Mouse (Mus musculus) CD4-positive, CD25-positive, alpha-beta regulatory T cell, adult 2 months (primary cell): Measurements from ENCODE around the gene Pdzd3.
"Not testable (repeated sequence)": the region's sequence is repeated elsewhere in the genome, so short reads cannot be mapped to it uniquely, and the experiment has no call there.

Experiments
- DNase-seq: peaks from one replicate; pipeline ENCODE4 v3.0.0-alpha.2; 2012; ENCODE audit warnings: low read depth, low spot score

Pdzd3 gene

DNA sequence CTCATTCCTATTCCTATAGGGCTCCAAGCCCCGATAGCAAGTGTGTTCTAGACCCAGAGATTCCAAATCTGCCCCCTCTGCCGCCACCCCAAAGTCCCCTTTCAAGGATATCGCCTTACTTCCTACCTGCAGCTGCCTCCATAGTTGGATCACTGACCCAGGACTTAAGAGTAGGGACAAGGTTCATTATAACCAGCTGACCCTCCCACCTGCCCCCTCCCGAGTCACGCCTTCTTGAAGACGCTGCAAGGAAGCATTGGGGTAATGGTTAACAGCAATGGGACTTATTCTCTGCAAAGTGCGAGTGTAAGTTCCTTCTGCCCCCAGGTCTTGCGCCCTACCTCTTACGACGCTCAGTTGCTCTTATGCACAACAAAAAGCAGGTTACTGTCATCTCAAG lies at the start of gene Pdzd3:
Gene Pdzd3 (minus strand): TSS at position 158 of the 400 bp plus-strand sequence.
- no peak for DNase-seq

DNA sequence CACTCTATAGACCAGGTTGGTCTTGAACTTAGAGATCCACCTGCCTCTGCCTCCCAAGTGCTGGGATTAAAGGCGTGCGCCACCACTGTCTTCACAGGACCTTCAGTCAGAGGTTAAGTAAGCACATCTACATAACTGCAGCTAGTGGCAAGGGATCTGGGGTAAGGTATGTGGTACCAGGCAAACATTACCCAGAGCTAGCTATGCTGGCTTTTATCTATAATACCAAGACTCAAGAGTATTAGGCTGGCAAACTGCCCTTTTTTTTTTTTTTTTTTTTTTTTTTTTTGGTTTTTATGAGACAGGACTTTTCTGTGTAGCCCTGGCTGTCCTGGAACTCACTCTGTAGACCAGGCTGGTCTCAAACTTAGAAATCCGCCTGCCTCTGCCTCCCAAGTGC lies 48.7 kb upstream of the Pdzd3 start:
- not testable (repeated sequence) for DNase-seq

DNA sequence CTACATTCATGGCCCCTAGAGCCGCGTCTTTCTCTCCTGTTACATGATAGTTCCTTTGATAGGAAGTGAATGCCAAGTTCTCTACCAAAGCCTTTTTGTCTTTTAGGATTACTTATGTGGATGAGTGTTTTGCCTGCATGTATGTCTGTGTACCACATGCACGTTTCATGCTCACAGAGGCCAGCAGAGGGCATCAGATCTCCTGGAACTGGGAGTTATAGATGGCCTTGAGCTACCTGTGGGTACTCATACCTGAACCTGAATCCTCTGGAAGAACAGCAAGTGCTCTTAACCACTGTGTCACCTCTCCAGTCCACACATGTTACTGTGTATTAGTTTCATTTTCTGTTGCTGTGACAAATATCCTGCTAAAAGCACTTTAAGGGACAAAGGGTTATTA lies 41.2 kb upstream of the Pdzd3 start:
- DNase-seq = peak; percentile 80

DNA sequence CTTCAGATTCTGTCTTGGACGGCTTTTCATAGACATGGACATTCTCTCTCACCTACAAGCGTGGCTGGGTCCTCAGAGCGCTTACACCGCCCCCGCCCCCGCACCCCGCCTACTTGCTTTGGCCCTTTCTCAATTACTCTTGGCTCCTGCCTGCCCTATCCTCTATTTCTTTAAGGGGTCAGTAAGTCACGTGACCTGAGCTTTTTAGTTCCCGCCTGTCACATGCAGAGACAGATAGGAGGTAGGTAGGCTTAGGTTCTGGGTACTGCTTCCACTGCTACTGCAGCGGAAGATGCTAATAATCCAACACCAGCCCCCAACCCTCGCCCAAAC lies 37.7 kb upstream of the Pdzd3 start:
- no peak for DNase-seq

DNA sequence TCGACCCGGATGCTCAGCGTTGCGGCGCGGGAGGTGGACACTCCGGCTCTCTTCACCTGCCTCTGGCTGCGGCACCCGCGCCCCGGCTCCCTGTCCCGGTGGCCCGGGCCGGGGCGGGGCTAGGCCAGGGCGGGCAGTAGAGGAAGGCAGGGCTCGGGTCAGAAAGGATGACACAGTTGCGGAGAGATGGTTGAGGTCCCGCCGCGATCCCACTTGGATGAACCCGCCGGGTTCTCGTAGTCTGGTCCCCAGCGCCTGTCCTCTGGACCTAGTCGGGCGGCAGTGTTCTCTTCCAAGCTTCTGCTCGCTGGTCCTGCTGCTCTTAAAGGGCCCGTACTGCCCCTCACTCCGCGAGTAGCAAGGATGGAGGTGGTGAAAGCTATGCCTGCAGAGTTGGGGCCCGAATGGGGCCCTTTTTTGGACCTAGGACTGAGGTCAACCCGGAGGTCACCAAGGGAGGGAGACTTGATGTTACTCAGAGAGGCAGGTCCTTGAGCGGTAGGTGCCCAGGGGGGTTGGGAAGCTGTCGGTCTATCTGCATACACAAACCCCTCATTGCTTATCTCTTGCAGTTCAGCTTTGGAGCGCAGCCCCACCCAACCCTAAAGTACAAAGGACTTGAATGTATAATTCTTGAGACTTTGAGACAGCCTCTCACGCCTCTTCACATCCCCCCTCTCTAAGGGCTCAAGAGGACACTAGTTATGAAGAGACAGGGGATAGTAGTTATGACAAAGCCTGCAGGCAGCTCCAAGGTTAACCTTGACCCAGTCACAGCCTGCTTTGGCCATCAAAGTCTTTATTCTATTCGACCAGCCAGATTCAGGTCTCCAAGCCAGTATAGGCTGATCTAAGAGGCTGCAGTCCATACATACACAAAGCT lies 37.0 kb upstream of the Pdzd3 start, which contains the start of gene Abcg4:
Gene Abcg4 (minus strand): TSS at position 540 of the 883 bp plus-strand sequence.
- DNase-seq = peak; percentile 41

DNA sequence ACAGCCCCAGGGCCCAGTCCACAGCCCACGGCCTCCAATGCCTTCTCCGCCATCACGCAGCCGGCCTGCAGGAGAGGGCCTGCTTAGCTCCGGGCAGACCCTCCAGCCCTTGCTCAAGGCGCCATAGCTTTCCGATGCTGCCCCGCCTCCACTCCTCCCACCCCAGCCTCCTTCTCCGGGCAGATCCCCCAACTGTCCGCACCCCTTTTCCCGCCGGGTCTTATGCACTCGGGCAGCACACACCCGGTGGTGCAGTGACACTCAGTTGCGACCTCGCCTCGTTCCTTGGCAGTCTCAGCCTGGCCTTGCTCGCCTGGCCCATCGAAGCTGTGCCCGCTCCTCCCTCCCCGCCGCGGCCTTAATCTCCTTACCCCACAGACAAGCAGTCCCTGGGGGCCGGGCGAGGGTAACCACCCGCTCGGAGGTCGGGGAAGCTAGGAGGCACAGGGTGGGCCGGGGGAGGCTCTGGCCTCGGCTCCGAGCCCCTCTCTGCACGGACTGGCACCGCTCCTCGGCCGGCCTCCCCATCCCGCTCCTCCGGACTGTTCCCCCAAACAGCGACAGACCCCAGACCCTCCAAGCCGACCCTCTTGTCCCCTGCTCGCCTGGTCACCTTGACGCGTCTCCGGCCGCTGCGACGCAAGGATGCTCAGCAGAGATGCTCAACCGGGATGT lies 36.3 kb upstream of the Pdzd3 start:
- peak; percentile 34 for DNase-seq

DNA sequence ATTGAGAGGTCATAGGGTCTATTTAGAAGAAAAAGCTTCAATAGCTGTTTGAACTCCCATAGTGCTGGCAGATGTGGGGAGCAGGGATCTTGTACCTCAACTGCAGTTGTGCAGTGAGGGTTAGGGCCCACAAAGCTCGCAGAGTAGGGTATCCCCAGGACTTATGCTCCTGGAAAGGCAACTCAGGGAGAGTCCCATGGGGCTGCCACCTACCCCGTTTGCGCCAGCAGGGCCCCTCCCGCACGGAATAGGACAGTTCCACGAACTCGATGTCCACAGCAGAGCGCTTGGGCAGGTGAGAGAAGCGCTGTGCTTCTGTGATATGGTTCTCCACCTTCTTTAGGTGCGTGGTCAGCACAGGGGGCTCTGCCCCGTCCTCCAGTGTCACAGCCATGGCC lies 35.7 kb upstream of the Pdzd3 start:
- no peak for DNase-seq

DNA sequence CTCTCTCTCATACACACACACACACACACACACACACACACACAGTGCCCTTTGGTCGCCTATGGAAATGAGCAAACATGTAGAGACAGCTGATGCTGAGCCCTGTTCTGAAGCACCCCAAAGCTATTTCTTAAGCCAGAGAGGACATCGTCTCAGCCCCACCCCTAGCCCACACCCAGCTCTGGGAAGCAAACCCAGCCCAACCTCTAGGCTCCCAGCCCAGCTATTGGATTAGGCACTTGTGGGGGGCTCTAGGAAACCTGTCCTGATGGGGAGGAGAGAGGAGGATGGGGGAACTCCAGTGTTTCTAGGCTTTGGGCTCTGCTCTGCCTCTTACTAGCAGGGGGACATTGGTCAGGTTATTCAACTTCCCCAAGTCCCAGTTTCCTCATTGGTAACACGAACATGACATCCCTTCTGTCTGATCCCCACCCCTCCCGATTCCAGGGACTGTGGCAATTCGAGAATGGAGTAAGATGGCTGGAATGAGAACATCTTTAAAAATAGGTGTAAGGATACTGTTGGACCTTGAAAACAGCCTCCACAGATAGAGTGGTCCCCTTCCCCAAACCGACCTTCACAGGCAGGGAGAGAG lies 35.1 kb upstream of the Pdzd3 start:
- DNase-seq = no peak

DNA sequence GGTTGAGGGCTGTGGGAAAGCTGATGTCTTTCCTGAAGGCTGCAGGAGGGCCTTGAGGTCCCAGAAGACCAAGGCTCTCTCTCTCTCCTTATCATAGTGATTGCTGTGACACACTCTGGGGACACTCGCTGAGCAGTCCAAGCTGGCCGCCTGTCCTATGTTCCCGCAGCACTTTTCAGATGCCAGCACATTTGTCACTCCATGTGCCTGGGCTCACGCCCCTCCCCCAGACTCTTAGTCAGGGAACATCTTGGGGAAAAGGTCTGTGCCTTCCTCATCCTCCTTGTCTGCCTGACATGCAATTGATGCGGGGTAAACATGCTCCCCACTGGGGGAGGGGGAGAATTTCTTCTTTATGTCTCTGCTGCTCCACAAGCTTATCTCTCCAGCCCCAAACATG lies 31.9 kb upstream of the Pdzd3 start:
- no peak for DNase-seq

DNA sequence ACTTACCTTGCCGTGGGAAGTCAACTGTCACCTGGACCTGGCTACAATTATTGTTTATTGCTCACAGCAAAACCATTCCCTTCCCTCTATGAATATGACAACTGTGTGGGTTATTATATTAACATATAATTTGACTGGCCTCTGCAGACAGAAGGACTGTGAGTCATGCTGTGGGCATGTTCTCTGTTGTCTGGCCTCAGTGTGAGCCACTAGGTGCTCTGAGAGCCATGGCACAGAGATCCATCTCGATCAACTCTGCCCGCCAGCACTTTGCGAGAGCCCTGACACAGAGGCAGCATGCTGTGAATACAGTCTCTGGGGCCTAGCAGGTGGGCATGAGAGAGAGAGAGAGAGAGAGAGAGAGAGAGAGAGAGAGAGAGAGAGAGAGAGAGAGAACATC lies 18.7 kb upstream of the Pdzd3 start:
- DNase-seq = no peak

DNA sequence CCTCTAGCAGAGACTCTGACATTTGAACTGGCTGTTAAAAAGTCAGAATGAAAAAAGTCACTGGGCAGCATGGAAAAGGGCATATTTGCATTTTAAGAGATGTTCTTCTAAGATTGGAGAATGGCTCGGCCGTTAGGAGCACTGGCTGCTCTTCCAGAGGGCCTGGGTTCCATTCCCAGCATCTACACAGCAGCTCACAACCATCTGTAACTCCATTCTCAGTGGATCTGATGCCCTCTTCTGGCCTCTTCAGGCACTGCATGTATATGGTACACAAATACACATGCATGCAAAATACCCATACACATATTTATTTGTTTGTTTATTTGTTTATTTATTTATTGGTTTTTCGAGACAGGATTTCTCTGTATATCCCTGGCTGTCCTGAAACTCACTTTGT lies 17.8 kb upstream of the Pdzd3 start:
- peak; percentile 81 for DNase-seq

DNA sequence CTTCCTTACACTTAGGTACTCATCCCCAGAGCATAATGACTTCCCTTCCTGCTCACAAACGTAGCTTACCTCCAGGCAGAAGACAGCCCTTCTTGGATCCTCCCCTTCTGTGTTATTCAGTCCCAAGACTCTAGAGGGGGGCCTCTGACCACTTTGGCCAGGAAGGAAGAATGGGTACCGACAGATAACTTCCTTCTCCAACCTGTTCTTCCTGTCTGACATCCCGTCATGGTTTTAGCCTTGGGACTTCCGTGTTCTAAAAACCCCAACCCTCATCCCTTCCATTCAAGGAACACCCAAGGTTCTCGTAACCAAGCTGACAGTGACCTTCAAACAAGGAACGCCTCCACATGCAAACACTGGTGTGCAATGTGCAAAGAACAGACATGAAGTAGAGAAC lies 17.2 kb upstream of the Pdzd3 start, which contains the start of gene Nlrx1:
Gene Nlrx1 (minus strand): TSS at position 168 of the 400 bp plus-strand sequence.
- DNase-seq = no peak

DNA sequence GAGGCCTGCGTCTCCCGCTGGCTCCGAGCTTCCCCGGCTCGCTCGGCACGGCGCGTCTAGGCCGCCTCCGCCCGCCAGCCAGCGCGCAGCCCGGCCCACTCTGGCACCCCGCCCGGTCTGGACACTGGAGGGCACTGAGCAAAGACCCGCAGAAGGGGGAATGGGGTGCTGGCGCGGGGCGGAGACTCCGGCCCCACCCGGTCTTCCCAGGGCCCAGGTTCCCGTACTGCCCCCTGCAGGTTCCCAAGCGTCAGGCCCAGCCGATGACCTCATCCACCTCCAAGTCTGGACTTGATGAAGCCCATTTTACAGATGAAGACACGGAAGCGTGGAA lies 16.7 kb upstream of the Pdzd3 start:
- DNase-seq = peak; percentile 94

DNA sequence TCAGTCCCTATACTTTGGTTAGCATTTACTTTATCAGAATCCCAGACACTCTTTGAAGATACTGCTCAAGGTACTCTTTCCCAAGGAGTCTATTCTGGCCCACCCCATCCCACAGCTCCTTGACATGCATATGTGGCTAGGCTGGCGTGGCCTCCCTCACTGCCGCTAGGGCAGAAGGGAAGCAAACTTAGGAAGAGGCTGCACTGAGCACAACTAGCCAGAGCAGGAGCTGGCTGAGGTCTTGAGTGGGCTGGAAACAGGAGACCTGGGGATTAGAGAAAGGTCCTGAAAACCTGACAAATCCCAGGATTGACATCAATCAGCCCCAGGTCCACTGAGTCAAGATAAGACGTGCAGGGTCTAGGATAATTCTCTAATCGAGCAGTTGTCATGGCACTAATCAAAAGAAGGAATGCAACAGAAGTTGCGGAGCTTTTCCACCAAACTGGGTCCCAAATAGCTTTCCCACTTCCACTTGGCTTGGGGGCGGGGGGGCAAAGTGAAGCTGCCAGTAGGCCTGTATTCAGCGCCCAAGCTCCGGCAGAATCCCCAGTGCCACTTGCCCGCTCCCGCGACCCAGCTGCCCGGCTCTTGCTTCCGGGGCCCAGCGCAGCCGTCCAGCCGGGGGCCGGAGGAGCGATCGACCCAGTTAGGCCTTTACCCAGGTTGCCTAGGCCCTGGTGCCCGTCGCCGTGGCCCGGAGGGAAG lies 16.2 kb upstream of the Pdzd3 start:
- DNase-seq = peak; percentile 23

DNA sequence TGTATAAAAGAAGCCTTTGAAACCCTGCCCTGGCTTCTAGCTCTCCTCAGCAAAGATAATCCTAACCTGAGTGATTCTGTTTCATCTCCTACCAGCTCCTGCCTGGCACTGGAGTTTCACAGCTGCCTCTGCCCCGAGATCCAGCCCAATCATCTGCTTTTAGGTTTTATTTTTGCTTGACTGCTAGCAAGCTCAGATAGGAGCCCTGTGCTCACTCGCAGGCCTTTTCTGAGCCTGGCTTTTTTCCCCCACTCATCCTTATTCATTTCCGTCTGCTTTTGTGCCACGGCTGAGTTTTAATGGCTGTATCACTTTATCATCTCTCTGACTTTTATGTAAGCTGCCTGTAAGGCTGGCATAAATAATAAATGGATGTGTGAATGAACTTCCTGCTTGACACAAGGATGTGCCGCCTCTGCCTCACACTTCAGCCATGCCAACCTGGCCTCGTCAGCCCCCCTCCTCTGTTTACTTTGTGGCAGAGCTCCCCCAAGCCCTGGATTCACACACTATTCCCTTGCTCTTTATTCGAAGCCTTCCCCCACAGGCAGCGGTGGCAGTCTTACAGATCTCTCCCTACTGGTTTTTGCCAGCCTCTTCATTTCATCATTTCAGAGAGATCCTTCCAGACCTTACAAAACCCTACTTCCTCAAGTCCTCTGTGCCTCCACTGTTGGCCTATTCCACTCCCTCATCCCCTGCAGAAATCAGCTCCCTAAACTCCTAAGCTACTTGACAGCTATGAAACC lies 15.4 kb upstream of the Pdzd3 start:
- DNase-seq = no peak

DNA sequence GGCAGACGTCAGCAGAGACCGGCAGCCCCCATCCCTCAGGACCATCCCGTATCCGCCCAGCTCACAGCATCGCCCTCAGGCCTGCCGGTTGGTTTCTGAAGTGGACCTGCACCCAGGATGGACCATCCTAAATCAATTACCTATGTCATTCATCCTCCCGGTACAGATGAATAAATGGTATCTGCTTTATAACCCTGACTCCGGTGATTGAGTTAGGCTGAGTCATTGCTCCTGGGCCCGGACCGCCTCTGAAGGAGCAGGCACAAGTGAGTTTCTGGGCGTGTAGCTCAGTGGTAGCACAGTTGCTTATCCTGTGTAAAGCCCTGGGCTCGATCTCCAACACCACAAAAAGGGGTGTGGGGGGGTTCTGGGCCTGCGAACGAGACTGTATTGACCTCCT lies 10.1 kb upstream of the Pdzd3 start:
- no peak for DNase-seq

DNA sequence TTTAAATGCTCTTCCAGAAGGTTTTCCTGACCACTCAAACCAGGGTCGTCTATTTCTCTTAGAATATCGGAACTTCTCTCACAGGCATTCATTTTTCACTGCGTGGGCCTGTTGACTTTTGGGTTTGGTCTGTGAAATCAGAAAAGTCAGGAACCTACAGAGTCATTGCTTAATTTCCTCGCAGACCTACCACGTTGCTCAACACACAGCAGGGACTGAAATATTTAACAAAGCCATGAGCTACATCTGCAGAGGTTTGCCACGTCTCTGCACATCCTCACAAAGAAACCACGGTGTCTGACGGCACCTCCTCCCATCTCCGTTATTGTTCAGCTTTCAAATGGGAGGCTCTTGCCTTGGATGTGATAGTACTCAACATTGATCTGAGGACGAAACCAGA lies 7.7 kb upstream of the Pdzd3 start:
- DNase-seq = no peak

DNA sequence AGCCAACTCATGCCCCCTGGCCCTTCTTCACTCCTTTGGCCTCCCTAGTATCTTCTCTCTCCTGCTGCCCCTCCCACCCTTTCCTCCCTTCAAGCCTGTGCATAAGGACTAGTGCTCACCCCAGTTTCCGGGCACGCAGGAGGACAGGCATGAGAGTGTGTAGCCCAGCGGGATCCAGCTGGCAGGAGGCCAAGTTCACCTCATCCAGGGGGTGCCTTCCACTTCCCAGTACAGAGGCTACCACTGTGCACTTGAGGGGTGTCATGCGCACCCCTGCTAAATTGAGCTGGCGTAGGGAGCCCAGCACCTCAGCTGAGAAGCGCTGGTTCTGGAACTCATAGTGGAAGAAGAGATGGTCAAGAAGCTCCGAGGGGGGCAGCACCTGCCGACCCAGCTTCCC lies 4.9 kb upstream of the Pdzd3 start:
- no peak for DNase-seq

DNA sequence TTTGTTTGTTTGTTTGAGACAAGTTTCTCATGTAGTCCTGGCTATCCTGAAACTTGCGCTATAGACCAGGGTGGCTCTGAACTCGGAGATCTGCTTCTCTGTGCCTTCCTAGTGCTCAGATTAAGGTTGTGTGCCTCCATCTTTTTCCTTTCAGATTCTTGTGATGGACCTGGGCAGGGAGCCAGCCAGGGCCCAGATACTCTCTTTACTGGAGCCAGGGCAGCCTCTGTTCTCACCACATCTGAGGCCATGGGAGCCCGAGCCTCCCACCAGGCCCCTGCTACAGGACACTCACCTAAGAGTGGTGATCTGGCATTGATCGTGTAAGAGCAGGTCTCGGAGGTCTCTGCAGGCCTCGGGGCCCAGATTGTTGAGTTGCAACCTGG lies 3.9 kb upstream of the Pdzd3 start:
- no peak for DNase-seq

DNA sequence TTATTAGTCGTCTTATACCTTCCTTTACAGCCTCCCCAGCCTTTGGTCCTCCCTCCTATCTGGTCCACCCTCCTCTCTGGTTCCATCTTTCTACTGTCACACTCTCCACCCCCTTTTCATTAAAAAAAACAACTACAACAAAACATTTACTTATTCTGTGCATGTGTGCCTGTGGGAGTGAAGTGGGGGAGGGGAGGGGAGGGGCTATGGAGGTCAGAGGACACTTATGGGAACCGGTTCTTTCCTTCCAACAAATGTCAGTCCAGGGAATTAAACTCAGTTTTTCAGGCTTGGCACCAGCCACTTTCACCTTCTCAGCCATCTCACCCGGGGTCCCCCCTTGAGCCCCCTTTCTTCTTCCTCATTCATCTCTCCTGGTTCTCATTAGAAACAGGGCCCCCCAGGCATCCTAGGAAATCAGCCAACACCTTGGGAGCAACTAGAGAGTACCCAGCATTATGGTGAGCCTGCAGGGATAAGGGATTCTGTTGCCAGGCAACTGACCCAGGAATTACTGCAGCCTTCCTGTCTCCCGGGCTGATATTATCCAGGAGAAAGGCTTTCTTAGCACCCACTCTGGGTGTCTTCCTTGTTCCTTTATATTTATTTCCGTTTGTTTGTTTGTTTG lies 3.4 kb upstream of the Pdzd3 start:
- DNase-seq = no peak

DNA sequence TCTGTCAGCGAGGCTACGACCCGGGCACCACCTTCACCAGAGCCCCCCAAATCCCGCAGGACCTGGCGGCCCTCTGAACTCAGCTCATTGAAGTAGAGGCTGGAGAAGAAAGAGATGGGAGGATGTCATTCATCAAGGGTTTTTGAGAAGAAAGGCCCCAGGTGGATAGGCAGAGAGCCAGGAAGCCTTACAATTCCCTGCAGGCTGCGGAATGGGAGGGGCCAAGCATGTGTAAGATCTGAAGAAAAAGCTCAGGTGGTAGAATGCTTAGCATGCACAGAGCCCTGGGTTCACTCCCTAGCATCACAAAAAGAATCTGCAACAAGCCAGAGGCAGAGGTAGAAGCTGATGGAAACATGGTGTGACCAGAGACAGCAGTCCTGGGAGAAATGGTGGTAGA lies 2.2 kb upstream of the Pdzd3 start:
- no peak for DNase-seq
